Mouse (Mus musculus) ES-Bruce4 (cell line): ENCODE data around the gene Mei4. TPM values are rescaled to one million over a fixed set of nuclear protein-coding genes. Genes with fewer than 3 reads are reported as not detected.

Source experiments
- H3K27ac ChIP-seq: 2 replicates; pipeline ENCODE4 v1.5.1; 2012; ENCODE audit warnings: low read length, inconsistent platforms; ENCODE audit not compliant: insufficient read depth
- H3K27me3 ChIP-seq: 2 replicates; pipeline ENCODE4 v1.6.1; 2012; ENCODE audit warnings: mild to moderate bottlenecking, low read length, inconsistent platforms; ENCODE audit not compliant: control insufficient read depth, poor library complexity, insufficient read depth, severe bottlenecking
- H3K36me3 ChIP-seq: 2 replicates; pipeline ENCODE4 v1.6.1; 2012; ENCODE audit warnings: inconsistent platforms, mild to moderate bottlenecking, low read length, moderate library complexity; ENCODE audit not compliant: control insufficient read depth, poor library complexity, insufficient read depth, severe bottlenecking
- H3K4me1 ChIP-seq: one replicate; pipeline ENCODE4 v1.8.1; 2011; ENCODE audit warnings: low read length; ENCODE audit not compliant: control insufficient read depth, insufficient read depth
- H3K4me3 ChIP-seq: 2 replicates; pipeline ENCODE4 v1.5.1; 2011; ENCODE audit warnings: low read depth, mild to moderate bottlenecking, low read length
- H3K9ac ChIP-seq: 2 replicates; pipeline ENCODE4 v1.6.1; 2012; ENCODE audit warnings: low read depth, mild to moderate bottlenecking, inconsistent platforms; ENCODE audit not compliant: poor library complexity, severe bottlenecking
- H3K9me3 ChIP-seq: replicated peaks from 2 replicates; pipeline ENCODE4 v1.6.1; 2012; ENCODE audit warnings: mild to moderate bottlenecking, low read length, inconsistent platforms; ENCODE audit not compliant: control insufficient read depth, poor library complexity, insufficient read depth, severe bottlenecking
- CTCF ChIP-seq: IDR thresholded peaks from one replicate; pipeline ENCODE4 v1.8.1; 2011; ENCODE audit warnings: low read depth, low read length
- EP300 ChIP-seq: IDR thresholded peaks from 2 replicates; pipeline ENCODE4 v1.6.1; 2011; ENCODE audit warnings: low read depth, low read length; ENCODE audit not compliant: insufficient read depth
- POLR2A ChIP-seq: IDR thresholded peaks from one replicate; pipeline ENCODE4 v1.8.1; 2011; ENCODE audit warnings: low read length; ENCODE audit not compliant: insufficient read depth
- polyA plus RNA-seq: library from polyadenylated mRNA; stranded (reverse); fragments of >200 nt; gene quantifications from 2 replicates; pipeline ENCODE4 v1.2.4, GENCODE M21; 2011; ENCODE audit warnings: low read depth; ENCODE audit not compliant: missing spikeins, insufficient read depth, insufficient read length

Gene Mei4
- polyA plus RNA-seq, 1 experiment: 3.7 TPM

DNA sequence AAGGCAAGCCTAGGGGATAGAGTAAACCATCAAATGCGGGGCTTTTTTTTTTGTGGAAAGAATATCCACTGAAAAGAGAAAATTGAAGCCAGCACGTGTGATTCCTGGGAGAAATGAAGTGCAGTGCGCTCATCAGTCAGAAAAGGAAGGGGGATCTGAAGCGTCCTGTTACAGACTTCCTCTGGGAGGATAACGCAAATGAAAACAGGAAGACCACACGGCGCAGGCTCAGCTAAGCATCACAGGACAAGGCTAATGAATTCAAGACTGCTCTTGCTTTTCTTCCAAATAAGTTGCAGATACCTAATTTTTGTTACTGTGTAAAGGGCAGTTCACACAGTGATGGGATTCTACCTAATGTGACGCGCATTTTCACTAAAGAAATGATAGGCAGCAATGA lies 296.7 kb downstream of the Mei4 start:
- Histone ChIP-seq H3K9ac (no peak overlapping the region), H3K4me3 (no peak overlapping the region), H3K9me3 (no peaks in the 10 kb centered on the region), H3K4me1 (no peaks in the 10 kb centered on the region), H3K27ac (no peak overlapping the region), H3K36me3 (no peaks in the 10 kb centered on the region), H3K27me3 (no peaks in the 10 kb centered on the region; the same call in 1 of the 2 replicates)
- TF ChIP-seq CTCF (no peak), EP300 (no peak), POLR2A (no peak)

DNA sequence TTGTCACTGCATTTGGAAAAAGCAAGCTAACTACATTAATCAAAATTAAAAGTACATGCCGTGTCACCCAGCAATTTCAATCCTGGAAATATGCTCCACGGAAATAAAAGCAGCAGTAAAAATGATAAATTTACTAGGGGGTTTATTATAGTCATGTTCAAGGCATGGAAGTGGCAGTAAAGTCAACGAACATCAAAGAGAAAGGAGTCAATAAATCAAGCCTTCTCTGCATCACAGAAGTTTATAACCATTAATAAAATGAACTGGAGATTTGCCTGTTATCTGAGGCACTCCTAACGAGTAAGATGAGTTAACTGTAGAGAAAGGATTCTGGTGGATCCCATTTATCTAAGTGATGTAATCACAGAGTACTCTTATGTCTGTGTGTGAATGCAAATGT lies 298.9 kb downstream of the Mei4 start:
- no peak overlapping the region for H3K9ac ChIP-seq
- no peaks in the 10 kb centered on the region; the same call in 1 of the 2 replicates for H3K27me3 ChIP-seq

DNA sequence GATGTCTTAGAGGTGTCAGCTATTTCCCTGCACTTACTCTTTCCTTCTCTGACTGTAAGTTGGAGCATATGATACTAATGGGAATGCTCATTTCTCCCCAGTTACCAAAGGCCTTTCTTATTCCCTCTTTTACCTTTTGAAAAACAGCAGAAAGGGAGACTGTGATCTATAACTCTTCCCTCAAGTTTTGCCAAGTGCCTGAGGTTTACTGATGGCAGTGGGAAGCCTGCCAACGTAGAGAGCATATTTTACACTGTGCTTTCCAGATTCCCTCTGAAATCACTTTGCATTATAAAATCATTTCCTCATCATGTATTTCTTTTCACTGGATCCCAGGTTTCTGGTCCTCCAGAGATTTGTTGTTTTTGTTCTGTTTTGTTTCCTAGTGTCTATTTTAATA lies 354.5 kb downstream of the Mei4 start:
- H3K4me1 ChIP-seq: no peaks in the 10 kb centered on the region
- TF ChIP-seq CTCF: no peak
- no peak for TF ChIP-seq EP300
- no peak for TF ChIP-seq POLR2A
- H3K4me3 ChIP-seq: no peak overlapping the region
- H3K36me3 ChIP-seq: no peaks in the 10 kb centered on the region
- H3K9ac ChIP-seq: no peak overlapping the region
- H3K9me3 ChIP-seq: no peaks in the 10 kb centered on the region
- H3K27ac ChIP-seq: no peak overlapping the region
- no peaks in the 10 kb centered on the region for H3K27me3 ChIP-seq

More for the DNA sequence above, 298.9 kb downstream of the Mei4 start:
- no peaks in the 10 kb centered on the region for H3K36me3 ChIP-seq
- no peaks in the 10 kb centered on the region for H3K4me1 ChIP-seq
- no peak overlapping the region for H3K4me3 ChIP-seq
- H3K9me3 ChIP-seq: no peaks in the 10 kb centered on the region
- TF ChIP-seq CTCF: no peak
- no peak for TF ChIP-seq POLR2A
- TF ChIP-seq EP300: no peak
- no peak overlapping the region for H3K27ac ChIP-seq

DNA sequence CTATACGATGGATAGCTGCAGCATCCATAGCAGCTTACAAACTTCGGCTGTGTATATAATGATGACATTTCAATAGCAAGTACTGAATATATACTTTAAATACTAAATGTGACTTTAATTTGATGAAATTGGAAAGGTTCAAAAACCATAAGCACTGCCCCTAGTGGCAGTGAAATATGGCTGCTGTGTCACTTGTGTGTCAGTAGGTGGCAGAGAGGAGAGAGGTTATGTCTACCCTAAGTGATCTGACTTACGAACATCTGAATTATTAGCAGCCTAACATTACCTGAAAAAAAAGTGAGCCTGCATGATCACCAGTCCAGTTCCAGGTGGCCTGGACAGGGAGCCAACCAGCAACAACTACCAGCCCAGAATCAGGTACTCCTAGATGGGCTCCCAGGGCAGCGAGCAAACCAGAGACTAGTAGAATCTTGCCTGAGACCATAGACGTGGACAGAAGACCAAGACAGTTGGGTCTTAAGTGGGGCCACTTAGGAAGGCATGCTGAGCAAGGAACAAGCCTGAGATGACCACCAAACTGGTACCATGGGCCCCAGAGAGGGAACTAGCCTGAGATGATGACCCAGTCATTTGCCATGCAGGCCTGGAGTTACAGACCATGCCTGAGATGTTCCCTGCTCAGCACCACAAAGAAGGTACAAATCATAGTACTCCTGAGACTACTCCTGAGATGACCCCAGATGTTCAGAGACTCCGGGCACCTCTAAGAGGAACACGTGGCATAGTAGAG lies 384.4 kb downstream of the Mei4 start:
- TF ChIP-seq CTCF (no peak), EP300 (no peak), POLR2A (no peak)
- Histone ChIP-seq H3K27me3 (no peaks in the 10 kb centered on the region), H3K36me3 (no peaks in the 10 kb centered on the region), H3K4me3 (no peak overlapping the region), H3K9me3 (no peaks in the 10 kb centered on the region), H3K27ac (no peak overlapping the region), H3K4me1 (no peaks in the 10 kb centered on the region), H3K9ac (no peak overlapping the region)

Other genes starting within 250 kb of the Mei4 start
- 0.27 and 0.37 TPM in 2 replicates for gene Htr1b, start 229.8 kb upstream of the Mei4 start, polyA plus RNA-seq